Mouse (Mus musculus) heart, postnatal 0 days (tissue): ENCODE measurements around the gene Efemp2. TPM values are rescaled to one million over a fixed set of nuclear protein-coding genes. Genes with fewer than 3 reads are reported as not detected.

Experiments
- ATAC-seq: fragments of 200-750 bp; cut with Nextera tagmentation; 2 replicates; pipeline ENCODE4 v1.8.0; 2017; ENCODE audit warnings: low read depth, moderate number of reproducible peaks, moderate library complexity; ENCODE audit not compliant: insufficient read depth
- DNase-seq: peaks from one replicate; pipeline ENCODE4 v3.0.0-alpha.2; 2016; ENCODE audit warnings: low spot score
- H3K27ac ChIP-seq: fragments of 300-500 bp; sonication (generic); 2 replicates; pipeline ENCODE4 v1.5.1; 2014; ENCODE audit warnings: low read depth, mild to moderate bottlenecking
- H3K27me3 ChIP-seq: fragments of 300-500 bp; sonication (generic); 2 replicates; pipeline ENCODE4 v1.6.1; 2014; ENCODE audit warnings: low read length, mixed read lengths; ENCODE audit not compliant: control insufficient read depth, insufficient read depth
- H3K36me3 ChIP-seq: fragments of 300-500 bp; sonication (generic); replicated peaks from 2 replicates; pipeline ENCODE4 v1.6.1; 2014; ENCODE audit warnings: low read length, mixed read lengths; ENCODE audit not compliant: control insufficient read depth, insufficient read depth
- H3K4me1 ChIP-seq: fragments of 300-500 bp; sonication (generic); 2 replicates; pipeline ENCODE4 v1.6.1; 2014; ENCODE audit warnings: antibody characterized with exemption; ENCODE audit not compliant: control insufficient read depth, insufficient read depth
- H3K4me2 ChIP-seq: fragments of 300-500 bp; sonication (generic); 2 replicates; pipeline ENCODE4 v1.6.1; 2014; ENCODE audit warnings: low read depth, mild to moderate bottlenecking, low read length, moderate library complexity
- H3K4me3 ChIP-seq: fragments of 300-500 bp; sonication (generic); 2 replicates; pipeline ENCODE4 v1.5.1; 2014; ENCODE audit warnings: low read depth, low read length
- H3K9ac ChIP-seq: fragments of 300-500 bp; sonication (generic); replicated peaks from 2 replicates; pipeline ENCODE4 v1.6.1; 2014; ENCODE audit warnings: low read depth, low read length, mixed read lengths
- H3K9me3 ChIP-seq: fragments of 300-500 bp; sonication (generic); replicated peaks from 2 replicates; pipeline ENCODE4 v1.6.1; 2016; ENCODE audit warnings: low read length; ENCODE audit not compliant: control insufficient read depth
- CTCF ChIP-seq: IDR thresholded peaks from 2 replicates; pipeline ENCODE4 v1.5.1; 2016; ENCODE audit warnings: antibody characterized with exemption, control low read depth, low read depth
- EP300 ChIP-seq: IDR thresholded peaks from 2 replicates; pipeline ENCODE4 v1.6.1; 2016; ENCODE audit warnings: antibody characterized with exemption, low read depth
- WGBS: fragments of 180-500 bp; shearing (Covaris S2); extraction: QIAGEN DNeasy Blood & Tissue Kit; methylation state at CpG from one replicate; pipeline ENCODE4 v1.1.7; 2014; 5-methylcytosine and 5-hydroxymethylcytosine counted together
- polyA plus RNA-seq: library from polyadenylated mRNA; unstranded; fragments of >200 nt; fragmentation: Nextera tagmentation; extraction: Ambion mirVana; gene quantifications from 2 replicates; pipeline ENCODE4 v1.2.1, GENCODE M21; 2015
- total RNA-seq: library from RNA; depleted of rRNA; stranded (reverse); fragments of >200 nt; gene quantifications from 2 replicates; pipeline ENCODE4 v1.2.3, GENCODE M21; 2014; ENCODE audit warnings: low replicate concordance; rRNA removed

Gene Efemp2
- total and polyA plus RNA-seq, 2 experiments from 2014 or later: 32.2 to 46.8 TPM

GRCm38 (mm10) chr19:5518721-5519120 is 45.0 kb downstream of the Efemp2 start:
- H3K27ac ChIP-seq: no peak overlapping the region
- H3K4me3 ChIP-seq: no peak overlapping the region
- WGBS: 86% methylated on average over 3 of the region's 3 CpGs
- no peaks in the 10 kb centered on the region for H3K9me3 ChIP-seq
- H3K36me3 ChIP-seq: no peaks in the 10 kb centered on the region
- ATAC-seq (no peak), DNase-seq (no peak)
- H3K4me2 ChIP-seq: no peak overlapping the region
- no peak overlapping the region for H3K9ac ChIP-seq
- H3K4me1 ChIP-seq: no peaks in the 10 kb centered on the region
- H3K27me3 ChIP-seq: no peaks in the 10 kb centered on the region
- TF ChIP-seq EP300 (no peak), CTCF (no peak)

GRCm38 (mm10) chr19:5525204-5525603 is 51.5 kb downstream of the Efemp2 start:
- Histone ChIP-seq H3K4me2 (no peak overlapping the region), H3K4me1 (peaks cover 3% of the 10 kb centered on the region; the same call in 1 of the 2 replicates), H3K27me3 (no peaks in the 10 kb centered on the region), H3K4me3 (no peak overlapping the region), H3K27ac (no peak overlapping the region), H3K9me3 (no peaks in the 10 kb centered on the region), H3K9ac (no peak overlapping the region), H3K36me3 (no peaks in the 10 kb centered on the region)
- WGBS: 60% methylated on average over 5 of the region's 5 CpGs
- TF ChIP-seq CTCF (no peak), EP300 (no peak)
- ATAC-seq (no peak), DNase-seq (no peak)

- Histone ChIP-seq H3K4me3 (peak overlapping the region; percentile 31), H3K4me1 (peaks cover 3% of the 10 kb centered on the region; the same call in 1 of the 2 replicates), H3K9ac (0 out of 2 replicates have a peak overlapping the region, but pooled peaks have one; percentile 30), H3K27ac (no peak overlapping the region), H3K27me3 (no peaks in the 10 kb centered on the region), H3K4me2 (peak overlapping the region; percentile 57), H3K9me3 (no peaks in the 10 kb centered on the region), H3K36me3 (no peaks in the 10 kb centered on the region)
- TF ChIP-seq CTCF (peak; percentile 99), EP300 (no peak)
- 17% methylated on average over 20 of the region's 20 CpGs for WGBS
- DNase-seq (peak; percentile 84), ATAC-seq (peak; percentile 99)
These were observed 55.8 kb downstream of the Efemp2 start for GRCm38 (mm10) chr19:5529325-5530137.

GRCm38 (mm10) chr19:5530138-5530524 is 56.4 kb downstream of the Efemp2 start:
- TF ChIP-seq CTCF (no peak), EP300 (no peak)
- H3K9ac ChIP-seq: 0 out of 2 replicates have a peak overlapping the region, but pooled peaks have one; percentile 30
- no peak overlapping the region for H3K4me2 ChIP-seq
- no peak overlapping the region for H3K27ac ChIP-seq
- peaks cover 3% of the 10 kb centered on the region; the same call in 1 of the 2 replicates for H3K4me1 ChIP-seq
- 69% methylated on average over 7 of the region's 7 CpGs for WGBS
- no peak for DNase-seq
- no peaks in the 10 kb centered on the region for H3K36me3 ChIP-seq
- no peaks in the 10 kb centered on the region for H3K27me3 ChIP-seq
- no peak overlapping the region for H3K4me3 ChIP-seq
- ATAC-seq: no peak
- H3K9me3 ChIP-seq: no peaks in the 10 kb centered on the region

Other genes with a start within 250 kb of the Efemp2 start
- gene Pacs1, start 200.8 kb upstream of the Efemp2 start, total RNA-seq: 11.3 and 45.7 TPM in 2 replicates
- 7.2 and 7.4 TPM in 2 replicates for gene Pacs1, start 200.8 kb upstream of the Efemp2 start, polyA plus RNA-seq
- 132 and 175 TPM in 2 replicates for gene Sf3b2, start 178.5 kb upstream of the Efemp2 start, total RNA-seq
- gene Sf3b2, start 178.5 kb upstream of the Efemp2 start, polyA plus RNA-seq: 158 and 159 TPM in 2 replicates
- gene Gal3st3, start 175.6 kb upstream of the Efemp2 start, total RNA-seq: 4.0 and 13.3 TPM in 2 replicates
- 5.1 and 6.8 TPM in 2 replicates for gene Gal3st3, start 175.6 kb upstream of the Efemp2 start, polyA plus RNA-seq
- not detected in 2 replicates for gene Catsper1, start 138.2 kb upstream of the Efemp2 start, total RNA-seq
- not detected in 2 replicates for gene Catsper1, start 138.2 kb upstream of the Efemp2 start, polyA plus RNA-seq
- 0.89 and 0.99 TPM in 2 replicates for gene Cst6, start 124.4 kb upstream of the Efemp2 start, total RNA-seq
- 2.3 and 3.0 TPM in 2 replicates for gene Cst6, start 124.4 kb upstream of the Efemp2 start, polyA plus RNA-seq
- gene Eif1ad, start 107.2 kb upstream of the Efemp2 start, total RNA-seq: 37.9 and 40.6 TPM in 2 replicates
- gene Eif1ad, start 107.2 kb upstream of the Efemp2 start, polyA plus RNA-seq: 33.5 and 37.5 TPM in 2 replicates
- 120 and 143 TPM in 2 replicates for gene Banf1, start 106.8 kb upstream of the Efemp2 start, total RNA-seq
- 340 and 356 TPM in 2 replicates for gene Banf1, start 106.8 kb upstream of the Efemp2 start, polyA plus RNA-seq
- gene Sart1, start 85.3 kb upstream of the Efemp2 start, total RNA-seq: 4.4 and 39.0 TPM in 2 replicates
- gene Sart1, start 85.3 kb upstream of the Efemp2 start, polyA plus RNA-seq: 26.4 and 26.9 TPM in 2 replicates
- gene Tsga10ip, start 71.4 kb upstream of the Efemp2 start, total RNA-seq: 0.31 and 3.5 TPM in 2 replicates
- gene Tsga10ip, start 71.4 kb upstream of the Efemp2 start, polyA plus RNA-seq: 2.5 and 3.5 TPM in 2 replicates
- 169 and 171 TPM in 2 replicates for gene Drap1, start 49.0 kb upstream of the Efemp2 start, total RNA-seq
- gene Drap1, start 49.0 kb upstream of the Efemp2 start, polyA plus RNA-seq: 328 and 338 TPM in 2 replicates
- gene AI837181, start 48.8 kb upstream of the Efemp2 start, total RNA-seq: 47.4 and 59.1 TPM in 2 replicates
- 38.1 and 40.5 TPM in 2 replicates for gene AI837181, start 48.8 kb upstream of the Efemp2 start, polyA plus RNA-seq
- not detected in 2 replicates for gene Fosl1, start 26.4 kb upstream of the Efemp2 start, total RNA-seq
- 0.12 TPM in 1 of 2 replicates, not detected in the other for gene Fosl1, start 26.4 kb upstream of the Efemp2 start, polyA plus RNA-seq
- gene Ccdc85b, start 16.1 kb upstream of the Efemp2 start, total RNA-seq: 9.2 and 11.3 TPM in 2 replicates
- gene Ccdc85b, start 16.1 kb upstream of the Efemp2 start, polyA plus RNA-seq: 10.2 and 10.6 TPM in 2 replicates
- gene Fibp, start 13.3 kb upstream of the Efemp2 start, total RNA-seq: 81.6 and 86.4 TPM in 2 replicates
- 142 and 146 TPM in 2 replicates for gene Fibp, start 13.3 kb upstream of the Efemp2 start, polyA plus RNA-seq
- not detected in 2 replicates for gene Ctsw, start 5.4 kb upstream of the Efemp2 start, total RNA-seq
- 0.42 and 0.73 TPM in 2 replicates for gene Ctsw, start 5.4 kb upstream of the Efemp2 start, polyA plus RNA-seq
- 45.8 and 62.4 TPM in 2 replicates for gene Mus81, start 14.4 kb downstream of the Efemp2 start, total RNA-seq
- gene Mus81, start 14.4 kb downstream of the Efemp2 start, polyA plus RNA-seq: 35.8 and 36.8 TPM in 2 replicates
- gene Cfl1, start 16.5 kb downstream of the Efemp2 start, total RNA-seq: 448 and 685 TPM in 2 replicates
- 948 and 963 TPM in 2 replicates for gene Cfl1, start 16.5 kb downstream of the Efemp2 start, polyA plus RNA-seq
- not detected in 2 replicates for gene 1700020D05Rik, start 29.8 kb downstream of the Efemp2 start, total RNA-seq
- gene 1700020D05Rik, start 29.8 kb downstream of the Efemp2 start, polyA plus RNA-seq: not detected in 2 replicates
- 8.6 and 22.6 TPM in 2 replicates for gene Snx32, start 36.6 kb downstream of the Efemp2 start, total RNA-seq
- 9.1 and 9.3 TPM in 2 replicates for gene Snx32, start 36.6 kb downstream of the Efemp2 start, polyA plus RNA-seq
- gene Ovol1, start 86.7 kb downstream of the Efemp2 start, total RNA-seq: not detected in 2 replicates
- gene Ovol1, start 86.7 kb downstream of the Efemp2 start, polyA plus RNA-seq: 0.05 TPM in 1 of 2 replicates, not detected in the other
- gene Ap5b1, start 94.1 kb downstream of the Efemp2 start, total RNA-seq: 5.8 and 12.9 TPM in 2 replicates
- gene Ap5b1, start 94.1 kb downstream of the Efemp2 start, polyA plus RNA-seq: 1.7 and 2.0 TPM in 2 replicates
- 42.4 and 57.6 TPM in 2 replicates for gene Rnaseh2c, start 127.9 kb downstream of the Efemp2 start, total RNA-seq
- gene Rnaseh2c, start 127.9 kb downstream of the Efemp2 start, polyA plus RNA-seq: 50.7 and 51.8 TPM in 2 replicates
- gene Kat5, start 136.3 kb downstream of the Efemp2 start, total RNA-seq: 55.4 and 164 TPM in 2 replicates
- gene Kat5, start 136.3 kb downstream of the Efemp2 start, polyA plus RNA-seq: 27.0 and 29.7 TPM in 2 replicates
- gene Rela, start 163.5 kb downstream of the Efemp2 start, total RNA-seq: 26.3 and 49.5 TPM in 2 replicates
- gene Rela, start 163.5 kb downstream of the Efemp2 start, polyA plus RNA-seq: 22.9 and 23.6 TPM in 2 replicates
- gene Sipa1, start 189.8 kb downstream of the Efemp2 start, total RNA-seq: 33.2 and 37.8 TPM in 2 replicates
- 12.3 and 14.0 TPM in 2 replicates for gene Sipa1, start 189.8 kb downstream of the Efemp2 start, polyA plus RNA-seq
- 43.5 and 51.5 TPM in 2 replicates for gene Map3k11, start 214.8 kb downstream of the Efemp2 start, total RNA-seq
- 16.3 and 17.0 TPM in 2 replicates for gene Map3k11, start 214.8 kb downstream of the Efemp2 start, polyA plus RNA-seq
- 27.0 and 35.9 TPM in 2 replicates for gene Pcnx3, start 215.0 kb downstream of the Efemp2 start, total RNA-seq
- 6.1 and 6.7 TPM in 2 replicates for gene Pcnx3, start 215.0 kb downstream of the Efemp2 start, polyA plus RNA-seq
- not detected in 2 replicates for gene Kcnk7, start 230.4 kb downstream of the Efemp2 start, total RNA-seq
- 0.30 and 0.34 TPM in 2 replicates for gene Kcnk7, start 230.4 kb downstream of the Efemp2 start, polyA plus RNA-seq